Mouse (Mus musculus) layer of hippocampus, adult 11-12 months (tissue): ENCODE measurements around the gene Hoxd12.
A peak's percentile ranks its signal among the peaks of the same experiment; 100 is the strongest.

ENCODE experiments used
- DNase-seq: peaks from one replicate; pipeline ENCODE4 v3.0.0; 2022; ENCODE audit warnings: low spot score

Hoxd12 gene

DNA sequence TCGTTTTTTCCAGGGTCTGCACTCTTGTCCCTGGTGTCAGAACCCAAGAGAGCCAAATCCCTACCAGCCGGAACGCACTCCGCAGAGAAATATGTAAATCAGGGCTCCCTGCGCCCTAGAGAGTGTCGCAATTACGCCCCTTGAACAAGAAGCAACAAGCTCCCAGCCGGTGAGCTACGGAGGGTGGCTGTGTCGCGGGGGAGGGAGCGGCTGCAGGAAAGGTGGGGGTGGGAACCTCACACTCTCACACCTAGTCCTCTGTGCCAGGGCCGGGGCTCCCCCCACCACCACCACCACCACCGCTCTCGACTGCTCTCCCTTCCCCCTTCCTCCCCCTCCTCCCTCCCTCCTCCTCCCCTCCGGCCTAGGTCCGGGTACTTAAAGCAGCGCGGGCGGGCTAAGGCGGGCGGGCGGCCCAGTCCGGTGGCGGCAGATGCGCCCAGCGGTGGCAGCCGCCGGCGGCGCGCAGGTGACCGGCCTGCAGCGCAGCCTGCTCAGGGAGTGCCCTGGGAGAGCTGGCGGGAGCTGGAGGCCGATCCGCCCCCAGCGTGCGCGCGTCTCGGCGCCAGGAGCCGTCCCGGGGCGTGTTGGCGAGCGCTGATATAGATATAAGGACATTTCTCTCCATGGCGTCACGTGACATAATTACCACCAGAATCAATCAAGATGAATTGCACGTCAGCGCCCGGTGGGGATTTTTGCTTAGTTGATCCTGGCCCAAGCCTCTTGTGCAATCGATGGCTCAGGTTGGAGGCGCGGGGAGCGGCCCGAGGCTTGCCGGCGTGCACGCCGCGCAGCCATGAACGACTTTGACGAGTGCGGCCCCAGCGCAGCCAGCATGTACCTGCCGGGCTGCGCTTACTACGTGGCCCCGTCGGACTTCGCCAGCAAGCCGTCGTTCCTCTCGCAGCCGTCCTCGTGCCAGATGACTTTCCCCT, 7.0 kb downstream of the Hoxd12 start:
- DNase-seq = no peak

DNA sequence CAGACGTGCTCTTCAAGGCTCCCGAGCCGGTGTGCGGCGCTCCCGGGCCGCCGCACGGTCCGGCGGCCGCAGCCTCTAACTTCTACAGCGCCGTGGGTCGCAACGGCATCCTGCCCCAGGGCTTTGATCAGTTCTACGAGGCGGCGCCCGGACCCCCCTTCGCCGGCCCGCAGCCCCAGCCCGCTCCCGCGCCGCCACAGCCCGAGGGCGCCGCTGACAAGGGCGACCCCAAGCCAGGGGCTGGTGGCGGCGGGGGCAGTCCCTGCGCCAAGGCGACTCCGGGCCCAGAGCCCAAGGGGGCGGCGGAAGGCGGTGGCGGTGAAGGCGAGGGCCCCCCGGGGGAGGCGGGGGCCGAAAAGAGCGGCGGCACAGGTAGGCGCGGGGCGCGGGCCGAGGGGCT, 8.0 kb downstream of the Hoxd12 start:
- no peak for DNase-seq

- DNase-seq = no peak
These were observed 8.7 kb downstream of the Hoxd12 start for GRCm38 (mm10) chr2:74683471-74683951.

DNA sequence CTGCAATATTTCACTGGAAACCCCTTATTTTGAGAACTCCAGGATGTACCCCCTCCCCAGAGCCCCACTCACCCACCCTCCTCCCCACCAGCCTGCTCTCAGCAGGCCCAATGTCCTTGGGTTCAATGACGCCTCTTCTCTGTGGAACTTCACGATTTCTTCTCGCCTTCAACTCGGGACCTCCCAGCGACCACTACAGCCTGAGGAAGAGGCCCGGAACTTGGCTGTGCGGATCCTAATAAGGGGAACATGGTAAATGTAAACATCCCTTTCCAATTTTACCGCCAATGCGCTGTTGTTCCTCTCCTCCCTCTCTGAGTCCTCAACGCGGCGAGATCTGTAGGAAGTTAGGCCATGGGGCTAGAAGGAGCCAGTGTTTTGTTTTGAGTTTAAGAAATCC, 9.3 kb downstream of the Hoxd12 start:
- DNase-seq = no peak

DNA sequence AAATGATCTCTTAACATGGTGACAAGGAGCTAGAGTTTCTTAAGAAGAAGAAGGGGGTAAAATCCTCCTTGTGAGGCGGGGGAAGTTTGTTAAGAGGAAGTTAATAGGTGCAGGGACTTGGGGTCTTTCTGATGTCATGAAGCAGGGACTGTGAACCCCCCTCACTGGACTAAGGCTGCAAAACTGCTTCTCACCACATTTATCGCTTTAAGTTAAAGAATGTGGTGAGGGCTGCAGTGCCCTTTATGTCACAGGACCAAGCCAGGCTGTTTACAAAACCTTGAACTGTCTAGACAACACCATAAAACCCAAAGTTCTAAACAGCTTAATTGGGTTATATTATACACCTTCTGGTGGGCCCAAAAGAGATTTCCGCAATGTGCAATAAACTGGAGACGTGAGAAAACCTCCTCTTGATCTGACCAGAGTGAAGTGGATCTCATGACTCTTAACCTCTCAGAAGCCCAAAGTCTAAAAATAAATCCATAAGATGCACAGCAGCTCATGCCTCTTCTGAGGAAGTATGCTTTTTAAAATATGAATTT, 10.3 kb downstream of the Hoxd12 start:
- DNase-seq = no peak

DNA sequence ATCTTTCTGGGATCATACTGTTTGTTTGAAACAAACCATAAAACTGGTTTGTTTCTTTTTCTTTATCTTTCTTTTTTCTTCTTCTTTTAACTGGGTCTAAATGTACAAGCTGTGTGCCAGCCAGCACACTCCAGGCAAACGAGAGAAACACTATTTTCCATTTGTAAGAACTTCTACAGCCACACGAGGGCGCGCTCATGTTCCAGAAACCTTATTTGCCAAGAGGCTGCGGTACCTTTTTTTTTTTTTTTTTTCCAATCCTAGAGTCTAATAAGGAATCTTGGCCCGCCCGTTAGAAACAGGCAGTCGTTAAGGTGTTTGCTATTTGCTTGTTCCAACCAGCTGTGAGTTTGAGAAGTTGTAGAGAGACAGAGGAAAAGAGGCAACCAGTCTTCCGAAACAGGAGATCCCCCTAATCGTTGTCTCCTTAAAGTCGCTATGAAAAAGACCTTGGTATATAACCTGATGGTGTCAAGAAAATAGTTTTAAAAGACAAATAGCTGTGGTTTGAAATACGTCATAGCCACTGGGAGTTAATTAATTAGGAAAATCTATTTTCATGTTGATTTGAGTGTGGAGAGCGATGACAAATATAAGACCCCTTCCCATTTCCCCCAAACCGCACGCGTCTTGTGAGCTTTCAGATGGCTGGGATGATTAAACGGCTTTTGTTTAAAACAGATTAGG, 11.6 kb downstream of the Hoxd12 start:
- peak; percentile 48 for DNase-seq

- DNase-seq = no peak
These were observed 12.3 kb downstream of the Hoxd12 start for GRCm38 (mm10) chr2:74686988-74687697.

GRCm38 (mm10) chr2:74687698-74688555, 13.1 kb downstream of the Hoxd12 start:
- no peak for DNase-seq

DNA sequence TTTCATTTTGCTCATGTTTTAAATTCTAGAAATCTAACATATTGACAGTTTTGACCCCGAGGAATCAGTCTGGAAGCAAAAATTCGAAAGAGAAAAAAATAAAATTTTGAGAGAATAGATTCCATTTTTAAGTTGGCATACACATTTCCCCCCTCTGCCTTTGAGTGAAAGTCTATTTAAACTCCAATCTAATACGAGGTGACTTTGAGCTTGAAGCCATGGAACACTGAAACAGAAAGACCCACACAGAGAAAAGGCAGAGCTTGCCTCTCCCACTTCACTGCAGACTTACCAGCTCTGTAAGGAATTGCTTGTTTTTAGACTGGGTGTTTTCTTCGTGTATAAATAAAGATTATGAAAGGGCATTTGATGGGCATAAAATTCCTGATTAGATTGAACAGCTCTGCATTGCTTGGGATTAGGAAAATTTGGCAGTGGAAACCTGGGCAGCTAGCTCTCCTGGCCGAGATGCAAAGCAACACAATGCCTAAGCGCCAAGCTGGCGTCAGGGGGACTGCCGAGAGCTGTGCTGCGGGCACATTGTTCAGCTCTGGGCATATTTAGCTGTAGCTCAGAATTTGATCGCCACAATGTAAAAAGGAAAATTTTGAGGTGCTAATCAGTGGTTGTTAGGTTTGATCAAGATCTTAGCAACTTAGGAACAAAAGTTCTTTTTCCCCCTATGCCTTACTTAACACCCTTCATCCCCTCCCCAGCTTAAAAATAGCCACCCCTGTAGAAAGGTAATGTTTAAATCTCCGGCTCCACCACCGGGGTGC, 14.2 kb downstream of the Hoxd12 start:
- no peak for DNase-seq

DNA sequence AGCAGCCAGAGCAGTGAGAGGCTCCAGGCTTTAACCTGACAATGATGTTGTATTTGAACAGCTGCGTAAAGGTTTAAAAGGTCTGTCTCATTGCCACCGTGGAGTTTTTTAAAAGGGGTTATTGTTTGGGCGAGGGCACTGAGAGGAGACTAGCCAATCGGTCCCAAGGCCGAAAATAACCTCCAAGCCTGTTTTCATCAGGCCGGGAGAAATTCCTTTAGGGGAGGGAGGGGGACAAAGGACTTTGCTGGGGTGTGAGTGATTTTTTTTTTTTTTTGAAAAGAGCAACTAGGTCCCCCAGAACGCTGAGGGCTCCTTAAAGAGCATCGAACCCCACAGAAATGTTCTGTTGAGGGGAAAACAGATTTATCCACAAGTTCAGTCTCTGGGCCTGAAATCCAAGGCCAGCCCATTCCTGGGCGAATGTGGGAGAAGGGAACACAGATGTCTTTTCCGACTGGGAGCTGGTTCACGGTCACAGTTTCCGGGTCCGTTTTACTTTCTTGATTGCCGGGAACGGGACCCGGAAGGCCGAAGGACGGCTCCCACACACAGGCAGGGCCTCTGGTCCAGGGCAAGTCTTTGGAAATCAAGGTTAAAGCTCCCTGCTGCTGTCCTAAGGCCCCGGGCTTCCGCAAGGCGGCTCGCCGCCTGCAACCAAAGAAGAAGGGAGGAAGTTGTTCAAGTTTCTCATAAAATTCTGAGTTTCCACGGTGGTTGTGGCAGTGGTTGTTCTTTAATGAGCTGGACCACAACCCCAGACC, 14.9 kb downstream of the Hoxd12 start:
- DNase-seq = no peak

- DNase-seq = no peak
These were observed 15.5 kb downstream of the Hoxd12 start for GRCm38 (mm10) chr2:74690338-74690716.

DNA sequence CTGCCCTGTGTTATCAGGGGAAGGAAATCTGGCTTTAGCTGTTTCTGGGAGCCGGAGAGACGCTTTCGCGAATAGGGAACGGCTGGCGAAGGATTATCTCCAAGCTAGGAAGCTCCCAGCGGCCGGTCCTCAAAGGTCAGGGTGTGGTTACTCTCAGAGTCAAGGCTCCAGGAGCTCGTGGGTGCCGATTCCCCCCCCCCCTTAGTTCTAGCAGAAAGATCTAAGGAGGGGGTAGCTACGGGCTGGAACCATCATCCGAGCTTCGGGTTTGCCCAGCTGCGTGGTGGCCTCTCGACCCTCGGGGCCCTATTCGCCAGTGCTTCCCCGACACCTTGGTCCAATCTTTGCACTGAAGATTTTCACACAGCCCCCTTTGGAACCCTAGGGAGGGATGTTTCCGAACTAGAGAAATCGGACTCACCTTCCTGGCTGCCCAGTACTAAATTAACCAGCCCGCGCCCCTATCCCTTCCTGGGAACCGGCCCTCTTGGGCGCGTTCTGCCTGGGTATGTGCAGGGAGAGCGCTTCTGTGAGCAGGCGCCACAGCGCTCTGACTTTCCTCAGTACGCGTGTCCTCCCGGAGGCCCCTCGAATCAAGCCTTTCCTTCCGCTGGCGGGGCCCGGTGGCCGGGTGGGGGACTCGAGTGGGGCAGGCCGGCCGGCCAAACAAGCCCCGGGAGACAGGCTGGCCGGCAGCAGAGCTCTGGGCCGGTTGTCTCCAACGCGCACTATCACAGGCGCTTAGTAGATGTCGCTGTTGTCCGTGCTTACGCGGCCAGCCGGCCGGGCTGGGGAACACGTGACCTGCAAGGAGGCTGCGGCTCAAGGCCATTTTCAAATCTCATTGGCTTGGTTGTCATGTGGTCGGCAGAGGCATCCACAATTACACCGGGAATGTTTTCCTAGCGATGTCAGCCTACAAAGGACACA, 16.5 kb downstream of the Hoxd12 start, which contains the start of gene Hoxd10:
Gene Hoxd10 (plus strand): TSS at position 903 of the 930 bp plus-strand sequence.
- no peak for DNase-seq

GRCm38 (mm10) chr2:74691995-74692807, 17.4 kb downstream of the Hoxd12 start:
- no peak for DNase-seq

GRCm38 (mm10) chr2:74692808-74693431, 18.1 kb downstream of the Hoxd12 start:
- DNase-seq = no peak

DNA sequence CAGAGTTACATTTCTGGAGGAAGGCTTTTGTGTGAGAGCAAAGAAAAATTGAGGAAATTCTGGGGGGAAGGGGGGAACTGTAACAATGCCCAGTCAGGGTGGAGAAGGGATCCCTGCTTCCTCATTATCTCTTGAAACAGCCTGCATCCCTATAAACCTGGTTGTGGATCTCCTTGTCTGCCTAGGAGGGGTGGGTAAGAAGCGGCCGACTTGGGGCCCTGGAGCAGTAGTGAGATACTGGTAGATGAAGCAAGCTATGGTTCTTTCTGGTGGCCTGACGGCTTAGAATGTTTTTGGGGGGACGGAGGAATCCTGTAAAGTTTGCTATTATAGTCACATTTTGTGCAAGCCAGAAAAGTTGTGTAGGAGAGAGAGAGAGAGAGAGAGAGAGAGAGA, 18.6 kb downstream of the Hoxd12 start:
- no peak for DNase-seq

DNA sequence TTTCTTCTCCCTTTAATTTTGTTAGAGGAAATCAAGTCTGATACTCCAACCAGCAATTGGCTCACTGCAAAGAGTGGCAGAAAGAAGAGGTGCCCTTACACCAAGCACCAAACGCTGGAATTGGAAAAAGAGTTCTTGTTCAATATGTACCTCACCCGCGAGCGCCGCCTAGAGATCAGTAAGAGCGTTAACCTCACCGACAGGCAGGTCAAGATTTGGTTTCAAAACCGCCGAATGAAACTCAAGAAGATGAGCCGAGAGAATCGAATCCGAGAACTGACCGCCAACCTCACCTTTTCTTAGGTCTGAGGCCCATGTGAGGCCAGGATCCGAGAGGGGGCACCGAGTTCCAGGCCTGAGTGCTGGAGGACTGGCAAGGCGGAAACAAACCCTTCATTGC, 19.3 kb downstream of the Hoxd12 start:
- no peak for DNase-seq

GRCm38 (mm10) chr2:74695383-74695782, 20.6 kb downstream of the Hoxd12 start:
- no peak for DNase-seq
